Mouse (Mus musculus) thymus, adult 2 months (tissue): ENCODE results near the gene Helq.

Experiments used
- CTCF ChIP-seq: fragments of 200-500 bp; IDR thresholded peaks from 2 replicates; pipeline ENCODE4 v1.5.1; 2012; ENCODE audit warnings: mild to moderate bottlenecking, control low read depth, low read length, moderate library complexity, borderline replicate concordance; ENCODE audit not compliant: control insufficient read depth, poor library complexity, insufficient read depth; ENCODE audit errors: extremely low read depth
- POLR2A ChIP-seq: fragments of 200-500 bp; IDR thresholded peaks from 2 replicates; pipeline ENCODE4 v1.6.1; 2012; ENCODE audit warnings: mild to moderate bottlenecking, low read length, control low read depth, moderate library complexity; ENCODE audit not compliant: control insufficient read depth, poor library complexity, insufficient read depth; ENCODE audit errors: extremely low read depth

GRCm38 (mm10) chr5:100728757-100729156 lies 69.6 kb downstream of the Helq start:
- 0 out of 2 replicates have a peak, but pooled peaks have one; percentile 26 for TF ChIP-seq POLR2A
- no peak for TF ChIP-seq CTCF
